Mouse (Mus musculus): ENCODE measurements around the gene Trpm6.

- TF ChIP-seq MYC (IDR thresholded peaks at IDR 0.05; ENCODE audit: low read depth, low read length) (no peak), GATA1 (IDR thresholded peaks at IDR 0.05; ENCODE audit: low read depth, low read length) (no peak), TAL1 (IDR thresholded peaks at IDR 0.05; ENCODE audit: low read length) (no peak), CTCF (IDR thresholded peaks at IDR 0.05 in 2 of 3, conservative IDR thresholded peaks at IDR 0.05 in 1 of 3; ENCODE audit: control insufficient read depth in 1 of 3, insufficient read depth in 1 of 3, low read depth in 2 of 3, low read length in 3 of 3, poor library complexity in 1 of 3, severe bottlenecking in 1 of 3) (no peak), MAFK (IDR thresholded peaks at IDR 0.05; ENCODE audit: borderline replicate concordance, low read depth, low read length) (no peak), ZNF384 (IDR thresholded peaks at IDR 0.05; ENCODE audit: low read depth, low read length) (no peak), TCF12 (IDR thresholded peaks at IDR 0.05; ENCODE audit: low read depth, low read length) (no peak), ZMIZ1 (IDR thresholded peaks at IDR 0.05; ENCODE audit: low read depth, low read length) (no peak)
These were observed 129.5 kb downstream of the Trpm6 start for GRCm38 (mm10) chr19:18879264-18879663.
